Mouse (Mus musculus) heart, adult 2 months (tissue): Measurements from ENCODE around the gene Tnrc18. TPM values are rescaled to one million over a fixed set of nuclear protein-coding genes. Genes with fewer than 3 reads are reported as not detected.
A peak's percentile ranks its signal among the peaks of the same experiment; 100 is the strongest.

Source experiments
- DNase-seq, 2 experiments: peaks; one replicate each; pipeline ENCODE4 v3.0.0; 2021
- H3K27ac ChIP-seq: fragments of 200-600 bp; 2 replicates; pipeline ENCODE4 v1.8.1; 2022
- H3K27me3 ChIP-seq: fragments of 200-500 bp; 2 replicates; pipeline ENCODE4 v1.6.1; 2012; ENCODE audit warnings: mild to moderate bottlenecking, low read length, inconsistent platforms, mixed read lengths; ENCODE audit not compliant: control insufficient read depth, insufficient read depth
- H3K36me3 ChIP-seq: fragments of 200-500 bp; 2 replicates; pipeline ENCODE4 v1.6.1; 2012; ENCODE audit warnings: low read length, inconsistent platforms; ENCODE audit not compliant: control insufficient read depth, insufficient read depth
- H3K4me1 ChIP-seq: fragments of 200-500 bp; 2 replicates; pipeline ENCODE4 v1.6.1; 2011; ENCODE audit warnings: low read length; ENCODE audit not compliant: control insufficient read depth, insufficient read depth
- H3K4me3 ChIP-seq: fragments of 200-600 bp; 2 replicates; pipeline ENCODE4 v1.8.1; 2022
- H3K79me2 ChIP-seq: fragments of 200-500 bp; replicated peaks from 2 replicates; pipeline ENCODE4 v1.6.1; 2012; ENCODE audit warnings: mild to moderate bottlenecking, inconsistent platforms, low read length, moderate library complexity, mixed read lengths; ENCODE audit not compliant: control insufficient read depth, insufficient read depth
- H3K9ac ChIP-seq: fragments of 200-500 bp; 2 replicates; pipeline ENCODE4 v1.6.1; 2012; ENCODE audit warnings: low read depth, mild to moderate bottlenecking, control low read depth, inconsistent platforms, low read length, mixed read lengths
- CTCF ChIP-seq: fragments of 200-600 bp; IDR thresholded peaks from 2 replicates; pipeline ENCODE4 v1.8.1; 2022; ENCODE audit warnings: antibody characterized with exemption, mild to moderate bottlenecking, moderate library complexity
- EP300 ChIP-seq: fragments of 200-500 bp; IDR thresholded peaks from 2 replicates; pipeline ENCODE4 v1.6.1; 2011; ENCODE audit warnings: low read depth, low read length, control low read depth; ENCODE audit not compliant: insufficient read depth
- POLR2A ChIP-seq: fragments of 200-500 bp; IDR thresholded peaks from 2 replicates; pipeline ENCODE4 v1.6.1; 2011; ENCODE audit warnings: mild to moderate bottlenecking, low read depth, low read length, control low read depth; ENCODE audit not compliant: insufficient read depth
- WGBS: fragments of 180-500 bp; shearing (Covaris S2); methylation state at CpG from one replicate; pipeline ENCODE4 v1.1.7; 2018; 5-methylcytosine and 5-hydroxymethylcytosine counted together
- intact Hi-C: fragments of 180-260 bp; cut with DNase I; formaldehyde crosslinking; loops from one replicate; pipeline ENCODE4 v1.15.1; 2025
- polyA plus RNA-seq: library from polyadenylated mRNA; depleted of rRNA; stranded (reverse); fragments of >200 nt; gene quantifications from 2 replicates; pipeline ENCODE4 v1.2.3, GENCODE M21; 2012
- total RNA-seq, 2 experiments: library from RNA; stranded (reverse); gene quantifications; 2 replicates each; pipeline ENCODE4 v1.2.3; 2021

The Tnrc18 gene
- total and polyA plus RNA-seq, 3 experiments = 18.5 to 60.3 (median 49.7) TPM

DNA sequence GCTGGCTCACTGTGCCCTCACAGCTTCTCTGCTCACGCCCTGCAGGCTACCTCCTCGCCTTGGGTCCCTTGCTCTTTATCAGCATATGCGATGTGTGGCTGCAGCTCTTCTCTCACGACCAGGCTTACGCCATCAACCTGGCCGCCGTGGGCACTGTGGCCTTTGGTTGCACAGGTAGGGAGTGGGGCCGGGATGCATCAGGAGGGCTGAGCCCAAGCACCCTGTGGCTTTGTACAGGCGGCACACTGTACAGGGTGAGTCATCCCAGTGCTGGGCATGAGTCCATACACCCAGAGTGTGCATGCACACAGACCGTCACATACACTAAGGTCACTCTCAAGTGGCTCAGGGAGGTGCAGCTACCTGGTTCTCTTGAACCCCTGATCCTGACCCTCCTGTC lies 103.5 kb downstream of the Tnrc18 start:
- Histone ChIP-seq H3K36me3 (no peaks in the 10 kb centered on the region), H3K4me1 (no peaks in the 10 kb centered on the region), H3K27ac (no peak overlapping the region), H3K9ac (no peak overlapping the region), H3K4me3 (no peak overlapping the region), H3K79me2 (no peaks in the 10 kb centered on the region), H3K27me3 (no peaks in the 10 kb centered on the region)
- WGBS = 77% methylated on average over 10 of the region's 10 CpGs
- TF ChIP-seq EP300 (no peak), CTCF (no peak), POLR2A (no peak)
- intact Hi-C loops = no loop called here
- no peak for DNase-seq

DNA sequence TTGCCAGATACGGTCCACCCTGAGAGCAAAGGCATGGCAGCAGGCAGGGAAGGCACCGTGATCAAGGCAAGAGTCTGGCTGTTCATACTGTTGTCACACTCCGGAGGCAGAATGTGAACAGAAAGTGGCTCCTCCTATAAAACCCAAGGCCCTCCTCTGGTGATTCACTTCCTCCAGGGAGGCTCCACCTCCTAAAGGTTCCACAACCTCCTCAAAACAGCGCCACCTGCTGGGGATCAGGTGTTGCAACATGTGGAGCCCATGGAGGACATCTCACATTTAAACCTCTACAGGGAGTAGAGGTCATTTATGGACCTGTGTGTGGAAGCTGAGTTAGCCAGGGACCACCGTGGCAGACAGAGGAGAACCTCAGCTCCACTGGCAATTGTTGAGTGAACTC lies 105.1 kb downstream of the Tnrc18 start:
- Histone ChIP-seq H3K36me3 (no peaks in the 10 kb centered on the region), H3K27ac (no peak overlapping the region), H3K4me3 (no peak overlapping the region), H3K79me2 (no peaks in the 10 kb centered on the region), H3K27me3 (no peaks in the 10 kb centered on the region), H3K4me1 (no peaks in the 10 kb centered on the region), H3K9ac (no peak overlapping the region)
- intact Hi-C loops = no loop called here
- DNase-seq = no peak
- WGBS = 87% methylated on average over 5 of the region's 5 CpGs
- TF ChIP-seq CTCF = peak; percentile 23
- no peak for TF ChIP-seq POLR2A

DNA sequence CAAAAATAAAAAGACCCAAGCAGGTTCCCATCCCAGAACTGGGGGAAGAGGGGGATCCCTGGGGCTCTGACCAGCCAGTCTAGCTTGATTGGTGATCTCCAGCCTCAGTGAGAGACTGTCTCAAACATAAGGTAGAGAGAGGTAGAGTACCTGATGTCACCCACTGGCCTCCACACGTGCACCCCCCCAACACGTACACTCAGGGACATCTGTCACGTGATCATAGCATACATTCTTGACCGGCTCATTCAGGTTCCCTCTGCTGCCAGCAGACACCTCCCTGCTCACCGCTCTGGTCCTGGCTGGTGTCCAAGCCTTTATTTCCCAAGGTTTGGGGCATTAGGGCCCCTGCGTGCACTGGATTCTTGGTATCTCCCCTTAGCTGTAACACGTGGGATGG lies 108.0 kb downstream of the Tnrc18 start:
- Histone ChIP-seq H3K27ac (no peak overlapping the region), H3K27me3 (no peaks in the 10 kb centered on the region), H3K9ac (no peak overlapping the region), H3K79me2 (no peaks in the 10 kb centered on the region), H3K36me3 (no peaks in the 10 kb centered on the region), H3K4me3 (no peak overlapping the region), H3K4me1 (no peaks in the 10 kb centered on the region)
- 54% methylated on average over 7 of the region's 7 CpGs for WGBS
- intact Hi-C loops = no loop called here
- DNase-seq = no peak
- TF ChIP-seq POLR2A (no peak), EP300 (no peak), CTCF (no peak)

- no peak for DNase-seq
- H3K4me3 ChIP-seq = no peak overlapping the region
- H3K79me2 ChIP-seq = no peaks in the 10 kb centered on the region
- no peak overlapping the region for H3K27ac ChIP-seq
- no peak overlapping the region for H3K9ac ChIP-seq
- H3K36me3 ChIP-seq = no peaks in the 10 kb centered on the region
- 75% methylated on average over 5 of the region's 5 CpGs for WGBS
- H3K4me1 ChIP-seq = no peaks in the 10 kb centered on the region
- TF ChIP-seq CTCF = no peak
- intact Hi-C loops = no loop called here
- no peaks in the 10 kb centered on the region for H3K27me3 ChIP-seq
Observed at GRCm38 (mm10) chr5:142707709-142708108, 109.8 kb downstream of the Tnrc18 start.

DNA sequence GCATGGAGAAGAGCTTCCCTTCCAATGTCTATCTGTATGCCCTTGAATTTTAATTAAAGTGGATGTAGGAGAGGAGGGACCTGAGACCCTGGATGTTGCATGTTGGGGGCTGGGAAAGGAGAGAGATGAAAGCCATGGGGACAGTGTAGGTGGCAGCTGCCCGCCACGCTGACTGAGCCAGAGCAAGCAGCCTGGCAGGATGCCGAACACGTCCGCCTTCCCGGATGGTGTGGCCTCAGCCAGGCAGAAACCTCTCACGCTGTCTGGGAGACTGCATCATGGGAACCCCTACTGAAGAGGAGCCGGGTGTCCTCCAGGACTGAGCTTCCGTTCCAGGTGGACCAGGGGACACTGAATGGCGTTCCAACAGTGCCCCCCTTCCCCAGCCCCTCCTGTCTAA lies 113.9 kb downstream of the Tnrc18 start:
- H3K27me3 ChIP-seq = peaks cover 3% of the 10 kb centered on the region
- H3K4me1 ChIP-seq = no peaks in the 10 kb centered on the region
- WGBS = 76% methylated on average over 10 of the region's 10 CpGs
- no peaks in the 10 kb centered on the region for H3K79me2 ChIP-seq
- H3K4me3 ChIP-seq = no peak overlapping the region
- H3K36me3 ChIP-seq = no peaks in the 10 kb centered on the region
- TF ChIP-seq POLR2A = no peak
- intact Hi-C loops = no loop called here
- H3K9ac ChIP-seq = no peak overlapping the region
- DNase-seq = no peak
- H3K27ac ChIP-seq = no peak overlapping the region

GRCm38 (mm10) chr5:142702511-142703138 lies 114.8 kb downstream of the Tnrc18 start:
- no peak for DNase-seq
- H3K79me2 ChIP-seq = no peaks in the 10 kb centered on the region
- peak overlapping the region; percentile 46 for H3K4me3 ChIP-seq
- H3K27ac ChIP-seq = no peak overlapping the region
- TF ChIP-seq POLR2A = no peak
- no peak for TF ChIP-seq CTCF
- no peak for TF ChIP-seq EP300
- H3K4me1 ChIP-seq = no peaks in the 10 kb centered on the region
- peaks cover 5% of the 10 kb centered on the region for H3K27me3 ChIP-seq
- intact Hi-C loops = no loop called here
- H3K36me3 ChIP-seq = no peaks in the 10 kb centered on the region
- 23% methylated on average over 18 of the region's 18 CpGs for WGBS
- no peak overlapping the region for H3K9ac ChIP-seq
